Mouse (Mus musculus): ENCODE results near the gene Armh1.

DNA sequence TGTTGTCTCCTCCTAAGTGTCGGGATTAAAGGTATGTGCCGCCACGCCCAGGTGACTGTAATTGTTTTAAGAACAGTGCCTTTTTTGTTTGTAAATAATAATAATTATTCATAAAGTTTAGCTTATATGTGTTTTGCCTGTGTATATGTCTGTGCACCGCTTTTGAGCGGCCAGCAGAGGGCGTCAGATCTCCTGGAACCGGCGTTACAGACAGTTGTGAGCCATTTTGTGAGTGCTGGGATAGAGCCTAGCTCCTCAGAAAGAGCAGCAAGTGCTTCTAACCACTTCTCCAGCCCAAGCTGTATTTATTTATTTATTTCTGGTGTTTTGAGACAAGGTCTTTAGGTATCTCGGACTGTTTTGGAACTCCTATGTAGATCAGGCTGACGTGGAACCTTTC, 21.6 kb downstream of the Armh1 start:
- TF ChIP-seq POLR2A (IDR thresholded peaks at IDR 0.05; ENCODE audit: extremely low read depth, insufficient read depth, low read length) (no peak), CTCF (IDR thresholded peaks at IDR 0.05; ENCODE audit: low read depth, low read length) (peak; percentile 70)
